Mouse (Mus musculus) cerebellum, adult 2 months (tissue): ENCODE measurements at regions not wholly inside any gene's neighbourhood (a gene's known extent, or its start where the extent isn't known, plus 50 kb on each side); places are given as distances from the start of the nearest gene placed in this dataset.

Experiments used
- CTCF ChIP-seq: fragments of 200-500 bp; IDR thresholded peaks from 2 replicates; pipeline ENCODE4 v1.5.1; 2011; ENCODE audit warnings: low read depth, mild to moderate bottlenecking, control low read depth, low read length, moderate library complexity, borderline replicate concordance; ENCODE audit not compliant: insufficient read depth
- POLR2A ChIP-seq: fragments of 200-500 bp; IDR thresholded peaks from 2 replicates; pipeline ENCODE4 v1.6.1; 2011; ENCODE audit warnings: low read length, control low read depth, borderline replicate concordance; ENCODE audit not compliant: insufficient read depth

GRCm38 (mm10) chr15:61905165-61905845 is 982.5 kb upstream of the A1bg start:
- TF ChIP-seq CTCF (no peak), POLR2A (no peak)
